Mouse (Mus musculus) forelimb bud, embryonic 11.5 days (tissue): ENCODE data around the gene St3gal3.

ENCODE experiments used
- DNase-seq: peaks from one replicate; pipeline ENCODE4 v3.0.0-alpha.2; 2012; ENCODE audit warnings: low read depth, low spot score

The St3gal3 gene

DNA sequence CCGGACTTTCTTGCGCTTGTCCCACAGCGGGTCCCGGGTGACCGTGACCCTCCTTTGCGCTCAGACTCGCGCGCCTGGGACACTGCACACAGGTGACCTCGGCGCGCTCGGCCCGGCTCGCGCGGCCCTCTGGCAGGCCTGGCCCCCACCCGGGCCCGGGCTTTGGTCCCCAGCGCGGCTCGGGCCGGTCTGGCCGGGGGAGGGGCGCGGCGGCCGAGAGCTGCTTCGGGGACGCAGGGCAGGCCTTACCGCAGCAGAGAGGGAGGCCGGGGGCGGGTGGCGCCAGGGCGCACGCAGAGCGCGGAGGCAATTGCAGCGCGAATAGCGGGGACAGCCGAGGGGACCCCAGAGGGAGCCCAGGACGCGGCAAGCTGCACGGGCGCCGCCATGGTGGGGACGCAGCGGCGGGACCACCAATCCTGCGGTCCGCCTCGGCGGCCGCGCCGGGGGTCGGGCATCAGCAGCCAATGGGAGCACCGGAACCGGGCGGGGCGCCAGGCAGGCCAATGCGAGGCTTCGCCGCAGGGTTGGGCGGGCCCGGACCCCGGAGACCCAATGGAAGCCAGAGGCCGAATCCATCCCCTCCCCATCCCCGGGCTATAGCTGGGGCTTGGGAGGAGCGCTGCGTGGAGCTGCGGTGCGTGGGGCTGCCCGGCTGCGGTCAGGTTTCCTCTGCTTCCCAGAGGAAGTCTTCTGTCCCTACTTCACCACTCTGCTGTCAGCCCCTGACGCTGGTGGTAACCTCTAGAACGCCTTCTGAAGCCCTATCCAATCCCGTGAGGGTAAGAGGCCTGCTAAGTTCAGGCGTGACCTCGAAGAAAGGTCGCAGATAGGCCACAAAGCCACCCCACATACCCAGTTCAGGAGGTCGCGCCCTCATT lies at the start of gene St3gal3:
Gene St3gal3 (minus strand): TSS at position 430 of the 881 bp plus-strand sequence.
- DNase-seq = peak; percentile 94

DNA sequence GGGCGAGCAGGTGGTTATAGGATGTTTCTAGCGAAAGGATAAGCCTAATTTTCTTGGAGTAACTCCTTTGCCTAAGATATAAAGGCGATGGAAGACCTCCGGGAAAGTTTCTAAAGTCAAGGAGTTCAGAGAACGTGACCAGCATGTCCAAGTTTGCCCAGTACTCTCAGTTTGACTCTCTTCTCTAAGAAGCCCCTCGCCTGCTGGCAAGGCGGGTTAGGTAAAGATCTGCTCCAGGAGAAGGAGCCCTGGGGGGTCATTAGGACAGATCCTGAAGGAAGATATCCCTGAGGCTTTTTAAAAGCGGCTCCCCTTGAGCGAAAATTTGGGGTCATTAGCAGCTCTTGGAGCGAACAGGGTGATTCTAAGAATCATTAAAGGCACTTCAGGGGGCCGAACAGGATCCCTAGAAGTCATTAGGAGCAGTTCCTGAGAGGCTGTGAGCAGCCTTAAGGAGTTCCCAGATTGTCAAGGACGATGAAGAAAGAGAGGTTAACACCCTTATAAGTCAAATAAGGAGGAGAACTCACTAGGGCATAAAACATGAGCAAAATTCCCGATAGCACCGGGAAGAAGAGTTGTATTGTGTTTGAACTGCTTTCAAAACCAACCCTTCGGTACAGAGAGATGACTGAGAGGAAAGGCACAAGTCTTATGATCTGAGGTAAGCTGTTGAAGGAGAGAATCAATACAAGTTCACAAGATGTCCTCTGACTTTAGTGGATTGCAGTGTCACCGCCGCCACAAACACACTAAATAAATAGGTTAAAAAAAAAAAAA lies 45.8 kb upstream of the St3gal3 start:
- no peak for DNase-seq

DNA sequence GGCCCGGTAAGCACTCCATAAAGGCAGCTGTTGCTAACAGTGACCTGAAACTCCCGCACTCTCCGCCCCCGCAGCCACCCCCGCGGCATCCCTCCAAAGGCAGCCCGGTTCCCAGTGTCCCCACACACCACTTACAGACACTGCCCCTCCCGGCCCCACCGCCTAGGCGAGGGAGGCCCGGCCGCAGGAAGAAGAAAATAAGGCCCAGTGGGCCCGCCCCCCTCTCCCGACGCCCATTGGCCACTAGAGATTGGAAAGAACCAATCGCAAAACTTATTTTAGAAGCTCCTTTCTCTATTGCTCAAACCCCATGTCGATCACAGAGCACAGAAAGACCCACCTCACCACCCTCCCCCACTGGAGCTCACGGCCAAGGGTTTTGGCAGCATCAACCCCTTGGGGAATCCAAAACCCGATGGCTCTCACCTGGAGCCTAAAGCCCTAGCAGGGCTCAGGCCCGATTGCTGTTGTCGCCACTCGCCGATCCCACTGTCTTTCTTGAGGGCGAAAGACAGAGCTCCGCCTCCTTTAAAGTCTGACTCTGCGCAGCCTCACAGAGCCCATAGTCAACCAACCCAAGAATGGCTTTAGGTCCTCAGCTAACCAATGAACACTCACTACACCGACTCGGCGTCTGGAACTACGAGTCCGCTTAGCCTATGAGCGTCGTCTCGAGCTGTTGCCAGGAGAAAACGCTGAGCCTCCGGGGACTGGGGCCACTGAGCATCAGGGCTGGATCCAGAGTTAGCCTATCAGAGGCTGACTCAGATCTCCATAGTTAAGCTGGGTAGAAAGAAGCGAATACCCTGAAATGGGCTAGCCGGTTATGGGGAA lies 45.0 kb upstream of the St3gal3 start, which contains the start of gene Kdm4a:
Gene Kdm4a (minus strand): TSS at position 577 of the 834 bp plus-strand sequence.
- peak; percentile 99 for DNase-seq

DNA sequence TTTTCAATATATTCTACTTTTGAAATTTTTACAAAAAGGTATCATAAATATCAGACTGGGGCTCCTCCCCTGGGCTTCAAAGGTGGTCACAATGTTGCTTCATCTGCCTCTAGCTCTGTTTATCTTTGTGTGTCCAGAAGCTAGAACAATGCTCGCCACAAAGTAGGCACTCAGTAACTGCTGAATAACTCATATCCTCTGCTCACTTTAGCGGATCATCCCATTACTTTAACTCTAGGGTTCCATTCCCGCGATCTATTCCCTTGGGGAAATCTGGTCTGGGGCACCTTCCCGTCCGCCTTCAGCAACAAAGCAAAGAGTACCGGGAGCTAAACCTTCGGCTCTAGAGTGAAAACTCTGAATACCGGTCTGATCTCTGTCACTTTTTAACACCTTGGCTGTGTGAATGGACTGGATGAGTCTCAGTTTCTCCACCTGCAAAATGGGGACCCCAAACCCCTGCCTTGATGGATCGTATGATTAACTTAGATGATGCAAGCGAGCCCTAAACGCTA lies 44.3 kb upstream of the St3gal3 start:
- DNase-seq = no peak

DNA sequence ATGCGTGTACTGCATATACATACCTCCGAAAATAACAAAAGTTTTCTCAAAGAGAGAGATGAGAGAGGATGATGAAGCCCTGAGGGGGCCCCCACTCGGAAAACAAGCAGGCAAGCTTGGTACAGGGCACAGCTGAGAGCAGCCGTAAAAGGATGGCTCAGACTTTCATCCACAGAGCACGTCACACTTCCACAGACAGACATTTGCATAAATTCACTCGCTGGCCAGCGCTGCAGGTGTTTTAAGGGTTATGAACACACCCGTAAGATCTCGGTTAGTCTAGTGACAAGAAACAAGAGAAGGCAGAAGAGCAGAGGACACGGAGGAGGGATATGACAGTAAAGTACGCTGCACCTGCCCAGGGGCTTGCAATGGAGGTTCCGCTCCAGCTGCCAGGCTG lies 37.7 kb upstream of the St3gal3 start:
- DNase-seq = no peak

DNA sequence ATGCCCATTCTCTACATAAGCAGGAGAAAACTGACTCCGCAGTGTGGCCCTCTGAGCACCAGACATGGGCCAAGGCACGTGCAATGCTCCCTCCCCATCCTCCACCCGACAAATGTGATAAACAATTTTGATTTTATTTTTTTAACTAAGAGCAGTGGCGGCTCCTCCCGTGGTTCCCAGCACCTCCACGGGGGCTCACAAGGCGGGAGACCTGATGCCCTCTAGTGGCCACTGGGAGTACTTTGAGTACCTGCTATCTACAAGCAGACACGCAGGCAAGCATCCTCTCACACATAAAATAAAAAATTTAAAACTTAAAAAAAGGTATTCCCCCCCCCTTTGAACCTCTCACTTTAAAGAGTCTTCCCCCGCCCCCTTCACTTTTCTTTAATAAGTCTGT lies 36.3 kb upstream of the St3gal3 start:
- DNase-seq = peak; percentile 16

DNA sequence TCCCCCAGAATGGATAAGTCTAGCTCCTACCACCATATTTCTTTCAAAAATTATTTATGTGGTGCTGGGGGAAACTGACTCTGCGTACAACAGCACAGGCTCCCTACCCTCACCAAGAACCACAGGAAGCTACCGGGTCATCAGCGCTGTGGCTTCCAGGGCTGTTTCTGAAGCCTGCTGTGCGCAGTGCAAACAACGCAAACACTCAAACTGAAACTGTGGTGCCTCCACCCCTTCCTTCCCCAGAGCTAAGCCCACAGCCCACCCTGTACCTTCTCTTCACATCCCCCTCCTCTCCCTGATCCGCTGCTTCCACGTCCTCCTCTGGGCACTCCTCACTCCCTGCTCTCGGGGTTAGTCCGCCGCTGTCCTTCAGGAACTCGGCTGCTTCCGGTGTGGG lies 27.4 kb upstream of the St3gal3 start:
- DNase-seq = no peak

DNA sequence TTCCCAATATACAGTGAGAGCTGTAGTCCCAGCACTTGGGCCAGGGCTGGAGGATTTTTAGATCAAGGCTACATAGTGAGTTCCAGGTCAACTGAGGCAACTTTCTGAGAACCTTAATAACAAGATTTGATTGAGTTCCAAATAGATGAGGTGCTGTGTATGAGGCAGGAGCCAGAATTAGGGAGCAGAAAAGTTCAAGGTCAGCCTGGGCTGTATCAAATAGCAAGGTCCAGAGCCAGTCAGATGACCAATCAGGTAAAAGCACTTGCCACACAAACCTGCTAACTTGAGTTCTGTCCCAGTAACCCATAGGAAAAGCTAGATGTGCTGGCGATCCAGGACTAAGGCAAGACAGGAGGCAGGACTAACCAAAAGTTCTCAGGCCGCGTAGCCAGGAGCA lies 23.0 kb upstream of the St3gal3 start:
- no peak for DNase-seq

DNA sequence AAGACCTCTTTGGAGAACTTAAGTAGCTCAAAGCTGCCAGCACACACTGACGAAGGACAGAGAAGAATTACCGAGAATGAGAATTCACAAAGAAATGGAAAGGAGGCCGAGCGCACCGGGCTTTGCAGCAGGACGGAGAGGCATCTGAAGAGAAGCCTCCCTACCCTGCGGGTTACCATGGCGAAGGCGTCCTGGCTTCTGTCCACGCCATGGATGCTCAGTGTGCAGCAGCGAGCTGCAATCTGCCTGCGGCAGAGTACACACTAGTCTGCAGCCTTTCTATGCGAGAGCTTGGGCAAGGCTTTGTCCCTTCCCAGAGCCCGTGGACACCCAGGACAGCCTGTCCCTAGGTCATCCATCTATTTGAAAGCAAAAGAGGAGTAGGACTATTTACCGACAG lies 21.8 kb upstream of the St3gal3 start:
- DNase-seq = no peak

DNA sequence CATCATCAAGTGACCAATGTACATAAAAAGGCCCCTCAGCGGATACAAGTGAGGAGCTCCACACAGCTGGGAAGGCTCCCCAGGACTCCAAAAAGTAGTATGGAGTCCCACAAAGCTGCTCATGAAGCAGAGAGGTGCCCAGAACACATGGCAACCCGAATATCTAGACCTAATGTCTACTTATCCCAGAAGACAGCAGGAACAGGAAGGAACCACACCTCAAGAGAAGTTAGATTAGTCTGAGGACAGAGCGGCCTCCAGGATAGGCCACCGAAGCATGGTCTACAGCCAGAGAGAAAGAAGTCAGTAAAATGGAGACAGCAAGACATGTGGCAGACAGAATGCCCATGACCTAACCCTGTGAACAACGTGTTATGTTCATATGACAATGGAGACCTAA lies 20.2 kb upstream of the St3gal3 start:
- DNase-seq = no peak

DNA sequence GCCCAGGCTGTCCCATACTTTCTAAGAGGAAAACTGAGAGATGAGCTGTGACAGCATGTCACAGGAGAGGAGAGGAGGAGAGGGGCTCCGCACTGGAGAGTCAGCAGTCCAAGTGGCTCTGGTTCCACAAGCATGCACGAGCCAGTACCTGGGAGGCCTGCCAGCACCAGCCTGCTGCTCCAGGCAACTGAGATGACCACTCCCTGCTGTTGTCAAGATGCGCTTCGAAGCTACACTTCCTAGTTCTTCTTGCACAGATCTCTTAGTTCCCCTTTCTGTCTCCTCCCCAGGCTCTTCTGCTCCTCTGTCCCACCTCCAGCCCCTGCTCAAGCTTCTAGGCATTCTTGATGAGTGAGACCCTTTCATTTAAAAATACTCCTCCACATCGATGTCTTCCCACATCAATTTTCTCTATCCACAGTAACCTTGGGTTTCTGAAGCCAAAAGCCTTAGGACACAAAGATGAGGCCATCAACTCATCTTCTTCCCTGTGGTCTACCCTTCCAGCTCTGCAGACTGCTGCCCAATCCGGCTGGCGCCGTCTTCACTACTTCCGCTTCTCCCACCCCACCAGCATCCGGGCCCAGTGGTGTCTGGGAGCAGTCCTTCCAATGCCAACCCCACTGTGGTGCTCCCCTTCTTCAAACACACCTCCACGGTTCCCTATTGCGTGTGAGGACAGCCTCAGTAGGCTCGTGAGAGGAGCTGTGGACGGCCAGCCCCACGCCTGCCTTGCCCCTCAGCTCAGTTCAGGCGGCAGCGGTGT lies 17.5 kb upstream of the St3gal3 start:
- DNase-seq = no peak

DNA sequence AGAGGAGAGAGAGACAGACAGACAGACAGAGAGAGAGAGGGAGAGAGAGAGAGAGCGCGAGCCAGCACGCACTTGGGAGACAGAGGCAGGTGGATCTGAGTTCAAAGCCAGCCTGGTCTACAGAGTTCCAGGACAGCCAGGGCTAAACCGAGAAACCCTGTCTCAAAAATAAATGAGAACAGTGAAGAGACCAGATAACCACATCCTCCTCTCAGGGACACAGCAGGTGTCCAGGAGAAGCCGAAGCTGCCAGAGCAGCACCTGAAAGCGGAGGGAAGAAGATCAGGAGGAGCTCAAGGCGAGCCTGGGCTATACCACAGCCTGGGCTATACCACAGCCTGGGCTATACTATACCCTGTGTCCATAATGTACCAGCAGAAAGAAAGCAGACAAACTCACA lies 16.1 kb upstream of the St3gal3 start:
- no peak for DNase-seq

DNA sequence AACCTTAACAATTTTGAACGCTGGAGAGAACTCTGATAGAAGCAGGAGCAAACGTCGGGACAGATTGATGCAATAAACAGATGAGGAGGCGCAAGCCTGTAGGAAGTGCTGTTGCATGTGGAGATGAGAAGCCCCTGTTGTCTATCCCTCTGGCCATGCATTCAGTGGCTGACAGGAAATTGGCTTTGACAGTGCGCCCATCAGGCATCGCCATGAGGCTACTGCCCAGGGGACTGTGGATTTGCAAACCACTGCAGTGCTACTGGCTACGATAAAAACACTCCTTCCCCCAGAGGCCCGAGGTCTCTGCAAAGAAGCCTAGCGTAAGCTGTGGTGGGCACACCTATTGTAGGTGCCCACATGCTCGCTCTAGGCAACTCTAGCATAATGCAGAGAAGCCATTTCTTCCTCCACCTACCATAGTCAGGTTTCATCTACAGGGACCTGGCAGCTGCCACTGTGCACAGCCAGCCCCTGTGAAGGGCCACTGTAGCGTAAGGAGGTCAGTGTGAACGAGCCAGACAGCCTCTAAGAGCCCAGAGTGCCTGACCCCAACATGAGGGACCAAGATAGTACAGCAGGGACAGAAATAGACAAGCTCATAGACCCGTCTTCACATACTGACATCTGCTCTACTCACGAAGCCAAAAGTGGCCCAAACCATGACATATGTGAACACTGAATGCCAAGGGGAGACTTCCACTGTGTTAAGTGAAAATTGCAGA lies 15.4 kb upstream of the St3gal3 start:
- DNase-seq = no peak

DNA sequence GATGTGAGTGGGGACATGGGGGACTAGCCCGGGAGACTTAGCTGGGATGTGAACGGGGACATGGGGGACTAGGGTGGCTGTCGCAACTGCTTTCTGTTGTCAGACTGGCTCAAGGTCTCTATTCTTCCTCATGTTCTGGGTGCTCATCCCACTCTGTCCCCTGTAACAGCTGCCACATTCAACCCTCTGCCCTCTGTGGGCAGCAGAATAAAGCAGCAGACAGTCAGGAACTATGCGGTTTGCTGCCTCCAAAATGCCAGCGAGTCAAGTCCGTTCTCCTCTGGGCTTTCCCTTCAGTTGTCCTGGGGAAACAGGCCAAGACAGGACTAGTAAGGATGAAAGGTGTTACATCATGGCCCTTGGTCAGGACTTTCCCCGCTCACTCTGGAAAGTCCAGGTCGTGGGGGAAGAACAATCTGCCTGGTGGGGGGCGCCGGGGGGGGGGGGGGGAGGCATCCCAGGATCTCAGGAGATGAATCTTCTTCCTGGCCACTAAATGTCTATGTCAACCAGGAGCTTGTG lies 14.4 kb upstream of the St3gal3 start:
- no peak for DNase-seq

DNA sequence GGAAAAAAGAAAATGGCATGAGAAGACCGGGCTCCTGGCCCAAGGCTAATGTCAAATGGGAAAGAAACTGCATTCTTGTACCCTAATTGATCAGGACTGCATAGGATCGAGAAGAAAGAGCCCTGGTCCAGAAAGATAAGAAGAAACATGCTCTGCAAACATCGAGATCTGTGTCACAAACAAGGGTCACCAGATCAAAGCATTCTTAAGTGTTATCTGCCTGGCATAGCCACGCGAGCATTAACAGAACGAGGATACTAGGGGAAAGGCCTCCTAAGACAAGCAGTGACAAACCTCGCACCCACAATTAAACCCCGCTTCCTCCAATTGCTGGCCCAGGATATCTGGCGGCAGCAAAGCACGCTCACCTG lies 13.6 kb upstream of the St3gal3 start:
- no peak for DNase-seq

DNA sequence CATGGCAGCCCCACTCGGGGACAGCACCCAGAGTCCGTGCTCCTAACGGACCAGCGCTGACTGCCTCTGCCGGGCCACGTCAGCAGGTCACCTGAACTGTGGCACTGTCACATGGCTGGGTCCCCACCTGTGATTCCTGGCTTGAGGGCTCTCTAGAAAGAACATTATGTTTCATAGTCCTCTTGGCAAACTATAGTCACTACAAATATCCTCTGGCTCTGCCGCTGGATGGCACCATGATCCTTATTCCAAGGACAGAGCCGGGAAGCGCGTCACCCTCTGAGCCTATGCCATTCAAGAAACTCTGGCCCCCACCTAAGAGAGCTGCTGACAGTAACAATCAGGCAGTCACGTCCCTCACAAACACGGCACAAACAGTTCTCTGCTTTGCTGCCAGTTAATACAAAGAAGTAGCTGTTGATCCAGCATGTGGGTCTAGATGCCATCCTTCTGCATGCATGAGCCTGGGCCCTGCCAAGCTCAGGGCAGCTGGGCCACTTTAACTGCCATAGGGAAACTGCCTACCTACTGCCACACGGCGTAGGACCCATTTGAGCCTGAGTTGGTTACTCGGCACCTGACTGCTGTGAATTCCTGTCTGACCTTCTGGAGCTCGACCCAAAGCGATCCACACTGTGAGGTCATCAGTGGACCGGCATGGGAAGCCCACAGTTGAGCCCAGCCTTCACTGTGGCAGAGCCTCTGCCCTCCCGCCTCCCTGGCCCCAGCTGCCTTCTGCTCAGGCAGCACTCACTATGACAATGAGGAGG lies 13.0 kb upstream of the St3gal3 start:
- DNase-seq = no peak

DNA sequence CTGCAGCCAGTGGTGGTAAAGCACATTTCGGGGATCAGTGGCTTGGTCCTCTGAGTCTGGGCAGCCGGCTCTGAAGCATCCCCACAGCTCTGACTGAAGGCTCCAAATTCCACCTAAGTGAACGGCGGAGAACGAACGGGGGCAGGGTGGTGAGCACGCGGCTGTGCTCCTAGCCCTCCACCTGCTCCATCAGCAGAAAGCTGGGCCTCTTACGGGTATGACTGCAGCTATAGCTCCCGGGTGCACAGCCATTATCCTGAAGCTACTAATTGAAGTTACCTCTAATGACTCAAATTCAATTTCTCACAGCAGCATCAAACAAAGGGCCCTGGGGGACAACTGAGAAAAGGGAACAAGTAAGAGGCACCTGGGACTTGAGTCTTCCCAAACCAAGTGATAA lies 12.4 kb upstream of the St3gal3 start:
- no peak for DNase-seq

DNA sequence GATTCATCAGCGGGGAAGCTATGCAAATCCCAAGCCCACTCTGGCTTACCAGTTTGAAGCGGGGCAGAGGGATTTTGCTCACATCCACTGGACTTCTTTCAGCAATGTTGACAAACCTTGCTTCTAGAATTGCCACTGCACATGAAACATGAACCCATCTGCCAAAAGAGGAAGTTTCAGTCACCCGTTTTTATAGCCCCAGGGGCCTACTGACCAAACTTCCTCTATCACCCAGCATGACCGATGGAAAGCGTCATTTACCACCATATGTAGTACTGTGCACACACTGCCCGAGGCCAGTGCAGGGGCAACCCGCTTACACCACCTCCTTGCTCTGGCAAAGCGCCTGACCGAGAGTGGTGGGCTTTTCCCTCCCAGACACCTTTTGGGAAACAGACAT lies 9.6 kb upstream of the St3gal3 start:
- DNase-seq = no peak

DNA sequence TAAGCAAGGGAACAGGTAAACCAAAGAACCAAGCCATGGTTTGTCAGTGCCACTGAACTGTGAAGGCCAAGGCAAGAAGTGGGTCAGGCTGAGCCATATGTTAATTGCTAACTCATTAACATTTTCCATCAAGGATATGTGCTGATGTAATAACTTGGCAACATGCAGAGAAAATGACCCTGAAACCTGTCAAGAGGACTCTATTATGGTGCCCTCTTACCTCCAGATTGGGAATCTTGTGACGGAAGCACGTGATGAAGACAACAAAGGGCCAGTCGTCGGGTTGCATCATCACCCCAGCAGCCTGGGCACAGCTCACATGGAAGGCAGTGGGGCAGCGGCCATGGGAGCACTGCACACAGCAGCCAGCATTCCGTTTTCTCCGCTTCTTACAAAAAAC lies 9.0 kb upstream of the St3gal3 start:
- DNase-seq = no peak
